Mouse (Mus musculus) adrenal gland, postnatal 36 days (tissue): ENCODE data around the gene Ddx42. TPM values are rescaled to one million over a fixed set of nuclear protein-coding genes. Genes with fewer than 3 reads are reported as not detected.
A peak's percentile ranks its signal among the peaks of the same experiment; 100 is the strongest.

ENCODE experiments used
- DNase-seq, 2 experiments: peaks; one replicate each; pipeline ENCODE4 v3.0.0; 2021; ENCODE audit warnings: mixed read lengths in 1 of 2
- total RNA-seq, 2 experiments: library from RNA; stranded (reverse); gene quantifications; 2 replicates each; pipeline ENCODE4 v1.2.3; 2021

Gene Ddx42
- total RNA-seq, 2 experiments from 2014 or later, result 52.4 to 54.8 TPM

DNA sequence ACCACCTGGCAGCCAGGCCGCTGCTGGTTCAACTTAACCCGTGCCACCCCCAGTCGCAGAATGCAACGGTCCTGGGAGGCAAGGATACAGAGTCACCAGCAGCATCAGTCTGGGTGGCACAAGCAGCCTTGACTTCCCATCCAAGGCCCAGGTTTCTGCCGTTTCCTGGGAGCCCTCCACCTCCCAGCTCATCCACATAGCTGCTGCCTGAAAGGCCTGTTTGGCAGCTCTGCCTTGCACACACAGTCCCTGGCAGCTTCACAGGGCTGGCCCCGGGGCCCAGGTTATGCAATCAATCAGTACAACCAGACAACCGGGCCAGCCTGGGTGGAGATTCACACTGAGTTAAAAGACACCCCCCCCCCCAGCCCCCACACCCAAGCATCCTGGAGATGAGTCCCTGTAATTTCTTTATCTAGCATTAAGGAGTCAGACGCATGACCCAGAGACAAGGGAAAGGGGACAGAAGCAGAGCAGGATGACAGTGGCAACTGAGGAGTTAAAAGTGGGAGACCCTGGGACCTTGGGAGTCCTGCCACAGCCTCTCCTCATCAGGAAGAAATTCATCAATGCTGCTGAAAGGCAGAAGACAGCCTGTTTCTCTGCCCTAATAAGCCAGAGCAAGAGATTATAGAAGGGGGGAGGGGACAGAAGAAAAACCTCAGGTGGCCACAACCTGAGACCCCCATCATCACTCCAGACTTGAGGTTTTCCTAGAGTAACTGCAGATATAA is 51.8 kb downstream of the Ddx42 start:
- peak; percentile 91 to 92 for DNase-seq

DNA sequence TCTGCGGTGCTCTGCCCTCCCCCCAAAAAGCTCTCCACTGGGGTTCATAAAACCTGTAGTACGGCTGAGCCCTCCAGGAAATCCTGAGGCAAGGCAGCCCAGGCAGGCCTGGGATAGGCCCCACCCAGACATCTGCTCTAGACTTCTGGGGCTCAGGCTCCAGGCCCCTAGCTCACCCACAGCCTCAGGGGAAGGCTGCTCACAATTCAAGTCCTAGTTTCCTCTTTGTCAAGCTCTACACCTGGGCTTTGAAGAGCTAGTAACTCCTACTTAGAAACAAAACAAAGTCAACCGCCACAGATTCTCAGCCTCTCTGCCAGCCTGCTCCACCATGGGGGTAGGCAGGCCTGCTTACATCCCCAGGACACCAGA is 52.3 kb downstream of the Ddx42 start:
- DNase-seq, result peak; percentile 23 to 52

DNA sequence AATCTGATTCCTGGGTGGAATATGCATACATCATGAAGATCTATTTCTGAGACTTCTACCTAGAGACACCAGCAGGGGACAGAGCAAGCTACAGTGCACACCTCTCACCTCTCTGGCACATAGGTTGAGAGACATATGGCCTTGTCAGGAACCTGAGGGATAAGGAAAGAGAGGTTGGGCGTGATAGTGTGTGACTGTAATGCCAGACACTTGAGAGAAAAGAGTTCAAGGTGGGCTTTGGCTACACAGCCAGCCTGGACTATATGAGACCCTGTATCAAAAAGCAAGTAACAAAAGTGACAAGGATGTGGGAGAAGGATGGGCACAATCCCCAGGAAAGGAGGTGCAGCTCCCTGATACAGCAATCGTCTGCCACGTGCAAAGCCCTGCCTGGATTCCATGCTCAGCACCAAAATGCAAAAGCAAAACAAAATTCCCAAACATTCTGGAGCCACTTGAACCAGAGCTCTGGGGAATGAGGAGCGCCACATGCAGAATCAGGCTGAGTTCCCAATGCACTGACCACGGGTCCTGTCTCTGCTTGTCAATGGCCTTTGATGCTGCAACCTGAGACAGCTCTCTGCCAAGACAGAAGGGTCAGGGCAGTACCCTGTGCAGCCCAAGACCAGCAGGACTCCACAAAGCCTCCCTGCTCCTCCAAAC is 54.5 kb downstream of the Ddx42 start:
- peak; percentile 29 to 45 for DNase-seq

DNA sequence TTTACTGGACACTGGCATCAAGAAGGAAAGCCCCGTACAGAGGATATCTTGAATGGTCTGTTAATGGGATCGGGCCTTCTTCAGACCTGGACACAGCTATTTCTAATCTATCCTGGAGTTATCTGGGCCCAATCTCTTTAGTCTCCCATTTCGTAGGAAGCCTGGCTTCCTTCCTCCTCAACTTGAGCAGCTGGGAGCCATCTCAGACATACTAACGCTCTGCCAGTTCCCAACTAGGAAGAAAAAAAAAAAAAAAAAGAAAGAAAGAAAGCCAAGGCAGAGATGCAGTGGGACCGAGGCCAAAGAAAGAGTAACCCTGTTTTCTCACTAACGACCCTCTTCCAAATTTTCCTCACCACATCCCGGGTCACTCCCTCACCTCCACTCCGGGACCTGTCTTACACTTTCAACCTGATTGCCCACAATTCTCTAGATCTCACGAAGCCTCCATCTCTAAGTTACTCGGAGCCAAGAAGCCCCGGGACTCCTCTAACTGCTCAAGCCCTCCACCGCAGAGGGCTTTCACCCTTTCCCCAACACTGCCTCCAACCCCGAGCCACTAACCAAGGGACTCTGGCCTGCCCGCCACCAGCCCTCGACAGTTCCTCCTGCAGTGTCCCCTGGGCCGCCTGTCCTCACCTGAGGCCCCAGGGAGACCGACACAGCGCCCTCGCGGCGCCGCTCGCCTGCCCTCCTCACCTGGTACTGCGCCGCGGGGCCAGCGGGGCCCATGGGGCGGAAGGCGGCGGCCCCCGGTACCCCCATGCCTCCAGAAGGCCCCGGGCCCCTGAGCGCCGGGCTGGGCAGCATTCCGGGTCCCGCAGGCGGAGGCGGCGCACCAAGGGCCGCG is 55.3 kb downstream of the Ddx42 start:
- peak; percentile 57 to 65 for DNase-seq

DNA sequence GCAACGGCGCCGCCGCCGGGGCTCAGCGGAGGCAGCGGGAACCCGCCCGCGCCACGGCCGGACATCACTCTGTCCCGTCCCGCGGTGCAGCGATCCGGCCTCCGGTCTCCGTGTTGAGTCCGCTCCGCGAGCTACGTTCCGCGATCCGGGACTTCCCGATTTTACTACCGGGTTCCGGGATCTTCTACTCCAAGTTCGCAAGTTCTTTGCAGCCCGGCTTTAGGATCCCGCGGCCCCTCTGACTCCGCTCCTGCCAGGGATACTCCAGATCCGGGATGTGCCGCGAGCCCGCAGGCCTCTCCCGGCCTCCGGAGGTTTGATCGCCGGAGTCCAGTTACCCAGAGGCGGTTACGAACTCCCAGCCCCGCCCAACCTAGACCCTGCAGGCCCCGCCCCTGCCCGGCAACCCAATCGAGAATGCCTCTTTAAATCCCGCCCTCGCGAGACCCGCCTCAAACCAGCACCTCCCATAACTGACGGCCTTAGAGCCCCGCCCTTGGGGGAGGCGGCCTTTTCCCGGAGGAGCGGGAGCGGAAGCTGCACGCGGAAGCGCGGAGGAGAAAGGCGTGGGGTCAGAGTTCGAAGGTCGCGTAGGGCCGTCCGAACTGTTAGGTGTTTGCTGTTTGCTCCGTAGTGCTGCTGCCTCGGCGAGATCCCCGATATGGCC is 56.1 kb downstream of the Ddx42 start, which contains the start of gene Smarcd2:
Smarcd2 (minus strand) TSS at position 329 of the 667 bp plus-strand sequence.
- peak; percentile 100 for DNase-seq

DNA sequence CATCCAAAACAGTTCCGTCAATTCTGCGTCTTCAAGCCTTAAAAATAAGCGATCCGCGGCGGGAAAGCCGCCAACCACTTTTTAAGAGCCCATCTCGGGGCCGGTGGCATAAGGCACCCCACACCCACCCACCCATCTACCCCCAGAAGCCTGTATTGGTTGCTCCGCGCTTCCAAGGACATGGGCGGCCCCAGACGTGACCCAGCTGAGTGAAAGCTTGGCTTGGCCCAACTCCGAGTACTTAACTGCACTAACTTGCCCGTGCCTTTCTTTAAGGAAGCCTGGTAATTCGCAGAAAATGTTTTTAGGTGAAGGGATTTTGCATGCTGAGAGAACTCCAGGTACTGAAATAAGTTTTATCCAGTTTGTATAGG is 56.6 kb downstream of the Ddx42 start:
- DNase-seq, result no peak

DNA sequence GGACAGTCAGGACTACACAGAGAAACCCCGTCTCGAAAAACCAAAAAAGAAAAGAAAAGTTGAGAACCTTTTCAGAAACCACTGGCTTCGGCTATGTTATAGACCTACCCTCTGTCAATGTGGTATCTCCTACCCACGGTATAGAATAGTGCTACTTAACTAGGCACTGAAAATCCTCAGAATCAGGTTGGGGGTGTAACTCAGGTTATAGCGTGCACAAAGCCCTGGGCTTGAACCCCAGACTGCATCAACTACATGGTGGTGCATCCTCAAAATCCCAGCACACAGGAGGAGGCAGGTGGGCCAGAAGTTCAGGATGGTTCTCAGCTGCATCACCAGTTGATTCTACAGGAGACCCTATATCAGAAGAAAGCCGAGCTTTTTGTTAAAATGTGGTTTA is 57.1 kb downstream of the Ddx42 start:
- no peak for DNase-seq

DNA sequence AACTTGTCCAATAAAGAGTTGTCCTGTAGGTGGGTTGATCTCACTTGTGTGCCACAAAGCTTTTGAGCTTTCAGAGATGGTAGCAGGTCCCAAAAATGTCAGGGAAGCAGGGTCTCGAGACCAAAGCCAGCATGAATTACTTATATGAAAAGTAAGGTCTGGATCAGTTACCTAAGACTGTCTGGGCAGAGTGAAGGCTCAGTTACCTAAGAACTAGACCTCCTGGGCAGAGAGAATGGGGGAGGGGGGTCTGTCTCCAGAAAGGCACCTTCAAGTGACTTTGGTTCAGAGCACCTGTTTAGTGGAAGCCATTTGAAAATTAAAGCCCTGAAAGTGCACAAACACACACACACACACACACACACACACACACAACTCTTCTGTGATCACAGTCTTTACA is 57.6 kb downstream of the Ddx42 start:
- DNase-seq, result no peak

DNA sequence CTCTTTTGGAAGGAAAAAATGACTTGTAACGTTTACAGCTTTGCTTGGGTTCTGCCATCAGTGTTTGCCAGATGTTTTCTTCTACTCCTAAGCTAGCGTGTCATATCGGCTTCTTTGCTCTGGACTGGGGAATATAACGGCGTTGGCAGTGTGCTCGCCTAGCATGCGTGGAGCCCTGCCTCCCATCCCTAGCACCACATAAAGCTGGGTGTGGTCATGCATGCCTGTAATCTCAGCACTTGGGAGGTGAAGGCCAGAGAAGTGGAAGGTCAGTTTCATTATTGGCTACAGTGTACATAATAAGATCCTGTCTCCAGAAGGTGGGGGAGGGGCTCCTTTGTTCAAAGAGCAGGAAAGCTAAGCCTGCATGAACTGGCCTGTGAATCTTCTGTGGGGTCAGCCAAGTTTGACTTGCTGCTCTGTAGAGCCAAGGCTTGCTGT is 58.3 kb downstream of the Ddx42 start:
- no peak for DNase-seq

DNA sequence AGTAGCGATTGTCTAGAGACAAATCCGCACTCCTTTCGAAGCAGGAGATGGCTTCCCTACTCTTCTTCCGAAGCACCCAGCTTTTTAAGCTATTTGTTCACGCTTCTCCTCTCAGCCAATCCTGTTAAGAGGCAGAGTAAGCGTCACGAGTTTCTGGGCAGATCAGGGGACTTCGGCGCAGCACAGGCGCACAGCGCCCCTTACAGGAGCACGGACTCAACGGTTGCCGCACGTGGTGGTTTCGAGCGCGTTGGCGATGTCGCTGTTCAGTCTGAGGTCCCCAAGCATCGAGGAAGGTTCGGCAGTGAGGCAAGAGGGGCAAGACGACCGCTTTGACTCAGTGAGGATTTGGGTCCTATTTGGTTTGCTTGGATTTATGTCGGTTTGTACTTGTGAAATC is 59.7 kb downstream of the Ddx42 start, which contains the start of gene Tcam1:
Tcam1 (plus strand) TSS at position 219 of the 400 bp plus-strand sequence.
- DNase-seq, result peak; percentile 92 to 95

DNA sequence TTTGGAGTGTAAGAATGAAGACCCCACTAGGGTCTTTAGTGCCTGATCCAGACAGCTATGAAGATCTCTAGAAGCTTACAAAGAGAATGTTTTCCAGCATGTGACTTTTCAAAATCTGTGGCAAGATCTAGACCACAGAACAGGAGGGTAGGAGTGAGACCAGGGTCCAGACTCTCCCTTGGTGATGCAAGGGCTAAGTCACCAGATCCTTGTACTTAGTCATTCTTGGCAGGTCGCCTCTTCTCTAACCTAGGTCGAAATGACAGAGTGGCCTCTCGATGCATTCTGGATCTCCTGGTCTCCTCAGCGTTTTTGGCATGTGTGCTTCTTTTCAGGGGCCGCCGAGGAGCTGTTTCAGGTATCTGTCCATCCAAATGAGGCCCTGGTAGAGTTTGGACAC is 65.7 kb downstream of the Ddx42 start:
- no peak for DNase-seq

DNA sequence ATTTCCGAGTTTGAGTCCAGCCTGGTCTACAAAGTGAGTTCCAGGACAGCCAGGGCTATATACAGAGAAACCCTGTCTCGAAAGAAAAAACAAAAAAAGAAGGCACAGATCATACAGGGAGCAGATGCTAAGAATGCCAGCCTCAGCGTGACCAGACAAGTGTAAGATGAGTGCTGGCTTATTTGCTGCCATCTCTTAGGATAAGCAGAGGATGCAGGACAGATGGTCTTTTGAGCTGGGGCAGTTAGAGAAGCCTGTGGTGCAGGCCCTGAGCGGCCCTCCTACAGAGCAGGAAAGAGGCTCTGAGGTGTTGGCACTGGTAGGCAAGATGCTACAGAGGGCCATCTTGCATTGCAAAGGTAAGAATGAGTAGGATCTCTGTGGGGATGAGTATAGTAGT is 66.6 kb downstream of the Ddx42 start:
- no peak for DNase-seq

DNA sequence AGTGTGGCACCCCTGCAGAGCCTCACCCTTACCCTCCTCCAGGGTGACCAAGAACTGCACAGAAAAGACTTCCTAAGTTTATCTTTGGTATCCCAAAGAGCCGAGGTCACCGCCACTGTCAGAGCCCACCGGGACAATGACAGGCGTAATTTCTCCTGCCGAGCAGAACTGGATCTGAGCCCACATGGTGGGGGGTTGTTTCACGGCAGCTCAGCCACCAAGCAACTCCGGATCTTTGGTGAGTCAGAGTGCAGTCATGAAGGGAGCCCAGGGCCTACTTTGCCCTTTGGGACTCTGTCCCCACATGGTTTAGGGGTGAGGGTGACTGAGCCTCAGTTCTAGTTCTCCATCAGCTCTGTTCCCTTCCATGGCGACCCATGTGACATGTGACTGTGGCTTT is 67.4 kb downstream of the Ddx42 start:
- DNase-seq, result peak; percentile 36 to 40

DNA sequence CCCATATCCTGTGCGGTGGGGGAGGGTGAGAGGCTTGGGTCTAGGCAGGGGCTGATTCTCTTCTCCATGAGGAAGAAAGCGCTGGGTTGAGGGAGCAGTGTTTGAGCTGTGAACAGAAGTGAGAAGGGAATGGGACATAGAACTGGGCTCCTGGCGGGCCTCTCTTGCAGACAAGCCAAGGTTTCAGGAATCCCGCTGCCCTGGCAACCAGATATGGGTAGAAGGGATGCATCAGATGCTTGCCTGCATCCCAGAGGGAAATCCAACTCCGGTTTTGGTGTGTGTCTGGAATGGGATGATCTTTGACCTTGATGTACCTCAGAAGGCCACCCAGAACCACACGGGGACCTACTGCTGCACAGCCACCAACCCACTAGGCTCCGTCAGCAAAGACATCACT is 69.5 kb downstream of the Ddx42 start:
- no peak for DNase-seq

DNA sequence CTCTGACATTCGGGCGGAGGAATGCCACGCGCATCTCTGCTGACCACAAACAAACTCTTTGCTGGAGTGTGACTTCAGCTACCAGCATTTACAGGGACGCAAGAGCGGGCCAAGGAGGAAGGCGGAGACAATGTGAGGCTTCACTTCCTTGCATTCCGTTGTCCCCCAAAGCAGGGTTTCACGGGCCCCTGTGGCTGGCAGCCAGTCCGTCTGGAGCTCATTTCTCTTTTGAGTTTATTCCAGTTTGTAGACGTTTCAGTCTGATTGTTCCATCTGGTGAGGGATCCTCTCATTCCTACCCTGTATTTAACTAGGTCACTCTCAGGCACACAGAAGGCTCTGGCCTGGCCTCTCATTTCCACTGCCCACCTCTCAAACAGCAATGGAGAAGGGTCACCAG is 70.3 kb downstream of the Ddx42 start:
- no peak for DNase-seq

DNA sequence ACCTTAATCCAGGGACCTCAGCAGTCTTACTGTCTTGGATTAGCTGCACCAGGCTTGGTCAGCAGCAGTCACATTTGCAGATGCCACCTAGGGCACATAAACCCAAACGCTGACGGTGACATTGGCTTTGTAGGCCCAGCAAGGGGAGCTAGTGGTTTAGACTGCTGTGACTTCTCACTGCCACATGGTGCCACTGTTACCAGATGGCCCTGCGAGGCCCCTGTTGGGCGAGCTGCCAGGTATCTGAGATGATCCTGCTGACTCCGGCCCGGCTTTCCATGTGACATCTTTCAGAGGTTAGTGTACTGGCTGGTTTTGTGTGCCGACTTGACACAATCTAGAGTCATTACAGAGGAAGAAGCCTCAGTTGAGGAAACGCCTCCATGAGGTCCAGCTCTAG is 72.6 kb downstream of the Ddx42 start:
- DNase-seq, result peak; percentile 90 to 91

DNA sequence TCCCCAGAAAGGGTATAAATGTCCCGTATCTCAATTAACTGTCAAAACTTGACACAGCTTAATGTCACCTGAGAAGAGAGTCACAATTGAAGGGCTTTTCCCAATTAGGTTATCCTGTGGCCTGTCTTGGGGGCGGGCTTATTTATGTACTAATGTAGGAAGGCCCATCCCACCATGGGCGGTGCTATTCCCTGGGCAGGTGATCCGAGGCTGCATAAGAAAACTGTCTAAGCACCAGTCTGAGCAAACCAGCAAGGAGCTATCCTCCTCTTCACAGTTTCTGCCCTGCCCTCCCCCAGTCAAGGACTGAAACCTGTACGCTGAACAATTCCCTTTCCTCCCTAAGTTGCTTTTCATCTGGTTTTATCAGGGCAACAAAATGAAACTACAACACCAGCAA is 73.7 kb downstream of the Ddx42 start:
- DNase-seq, result no peak

DNA sequence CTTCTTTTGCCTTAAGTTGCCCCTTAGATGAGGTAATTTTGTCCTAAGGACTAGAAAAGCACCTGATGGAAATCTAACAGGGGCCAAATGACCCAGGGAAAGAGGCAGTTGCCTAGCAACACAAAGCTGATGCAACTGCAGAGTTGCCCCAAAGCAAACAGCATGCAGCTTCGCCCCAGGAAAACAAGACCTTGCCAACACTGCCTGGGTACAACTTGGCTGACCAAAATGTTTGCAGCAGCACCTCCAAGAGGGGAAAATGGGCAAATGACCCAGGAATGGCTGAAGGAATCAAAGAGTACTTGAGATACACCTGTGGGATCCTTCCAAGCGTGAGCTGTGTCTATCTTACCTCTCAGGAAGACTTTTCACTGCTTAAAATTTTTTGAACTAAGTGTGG is 75.1 kb downstream of the Ddx42 start:
- no peak for DNase-seq
